Mouse (Mus musculus) adrenal gland, adult 18-20 months (tissue): Measurements from ENCODE around the gene Vcpkmt. TPM values are rescaled to one million over a fixed set of nuclear protein-coding genes. Genes with fewer than 3 reads are reported as not detected.
A peak's percentile ranks its signal among the peaks of the same experiment; 100 is the strongest.
"Not testable (repeated sequence)": the region's sequence is repeated elsewhere in the genome, so short reads cannot be mapped to it uniquely, and the experiment has no call there.

Experiments used
- DNase-seq, 2 experiments: peaks; one replicate each; pipeline ENCODE4 v3.0.0; 2021 to 2022; ENCODE audit warnings: low spot score in 2 of 2
- long read RNA-seq, 2 experiments: library from polyadenylated mRNA; stranded (forward); transcript quantifications; one replicate each; pipeline ENCODE4 v2.0.0; 2021
- total RNA-seq, 2 experiments: library from RNA; stranded (reverse); gene quantifications; 1 replicate in 1 of 2; 2 replicates in 1 of 2; pipeline ENCODE4 v1.2.3; 2021

The Vcpkmt gene
- total RNA-seq, result 10 to 100 TPM; 11.9 to 13.3 TPM
- long read RNA-seq, experiment 1, partial matches to known transcripts, result 1 of 4 reads
- long read RNA-seq, experiment 1, other reads (novel, unspliced or antisense), result 1 of 4 reads
- long read RNA-seq, experiment 2, transcript Vcpkmt-201 (6 exons, 1,027 nt), result major isoform, 5 of 7 reads
- long read RNA-seq, experiment 2, partial matches to known transcripts, result 1 of 7 reads
- long read RNA-seq, experiment 2, other reads (novel, unspliced or antisense), result 1 of 7 reads

DNA sequence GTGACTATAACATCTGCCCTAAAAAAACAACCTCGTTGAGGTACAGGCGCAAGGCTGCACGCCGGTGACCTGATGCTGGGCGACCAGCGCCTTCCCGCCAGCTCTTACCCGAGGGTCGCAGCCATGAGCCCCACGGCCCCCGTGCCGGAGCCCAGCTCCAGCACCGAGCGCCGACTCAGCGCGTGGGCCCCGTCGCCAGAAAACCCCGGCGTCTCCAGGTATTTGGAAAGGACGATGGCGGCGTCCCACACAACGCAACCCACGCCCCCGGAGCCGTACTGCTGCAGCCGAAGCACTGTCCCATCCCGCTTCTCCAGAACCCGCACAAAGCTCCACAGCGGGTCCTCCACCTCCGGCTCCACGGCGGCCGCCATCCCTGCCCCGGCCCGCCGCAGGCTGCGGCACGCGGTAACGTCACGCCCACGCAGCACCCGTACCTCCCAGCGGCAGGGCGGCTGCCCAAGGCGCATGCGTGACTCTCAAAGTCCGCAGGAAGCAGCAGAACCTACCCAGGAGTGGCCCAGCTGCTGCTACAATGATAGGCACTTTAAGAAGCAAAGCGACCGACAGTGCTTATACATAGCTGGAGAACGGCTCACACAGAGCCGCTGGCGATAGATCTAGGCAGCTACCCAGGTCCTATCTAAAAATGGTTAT is at the start of gene Vcpkmt:
Gene Vcpkmt (minus strand): TSS at position 416 of the 657 bp plus-strand sequence.
- DNase-seq, result peak; percentile 79 to 87

DNA sequence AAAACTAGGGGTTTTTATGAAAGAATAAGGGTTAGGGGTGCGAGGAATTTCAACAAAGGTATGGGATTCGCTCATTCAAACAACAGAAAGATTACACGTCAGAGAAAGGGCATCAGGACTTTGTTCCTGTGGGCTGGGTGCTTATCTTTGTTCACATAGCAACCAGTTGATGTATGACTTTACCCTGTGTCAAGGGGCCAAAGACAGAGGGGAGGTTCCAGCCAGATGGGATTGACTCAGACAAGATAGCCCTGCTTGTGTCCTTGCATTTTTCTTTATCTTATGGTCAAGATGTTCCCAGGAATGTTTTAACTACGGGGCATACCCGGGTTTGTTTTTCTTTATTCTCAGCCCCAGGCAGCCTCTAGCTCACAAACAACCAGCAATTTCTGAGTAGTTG is 35.8 kb upstream of the Vcpkmt start:
- DNase-seq, result not testable (repeated sequence)

DNA sequence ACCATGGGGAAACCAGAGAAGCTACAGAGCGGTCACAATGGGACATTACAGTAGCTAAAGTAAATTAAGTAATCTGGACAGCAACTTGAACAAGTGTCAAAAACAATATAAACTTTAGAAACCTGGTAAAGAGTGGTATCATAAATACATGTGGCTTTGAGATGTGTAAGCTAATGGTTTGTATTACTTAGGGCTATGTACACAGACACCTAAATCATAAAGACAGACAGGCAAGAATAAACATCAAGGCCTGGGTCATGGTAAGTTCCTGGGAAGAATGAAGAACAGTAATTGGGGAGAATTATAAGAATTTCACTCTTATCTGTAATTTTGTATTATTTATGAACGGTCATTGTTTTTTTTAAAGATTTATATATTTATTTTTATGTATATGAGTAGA is 21.5 kb upstream of the Vcpkmt start:
- DNase-seq, result no peak

DNA sequence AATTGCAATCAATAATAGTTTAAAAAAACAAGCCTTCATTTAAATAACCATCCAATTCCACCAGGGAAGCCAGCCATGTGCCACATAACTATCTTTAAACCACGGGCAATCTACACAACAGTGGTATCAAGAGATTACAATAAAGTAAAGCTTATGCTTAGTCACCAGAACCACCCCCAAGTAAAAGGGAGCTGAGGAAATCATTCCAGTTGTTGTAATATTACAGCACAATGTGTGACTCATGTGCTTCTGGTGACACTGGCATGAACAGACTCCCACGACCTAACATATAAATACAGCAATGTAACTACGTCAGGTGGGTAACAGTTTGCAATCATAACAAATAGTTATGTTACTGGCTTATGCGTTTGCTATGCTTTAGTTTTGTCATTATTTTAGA is 14.6 kb upstream of the Vcpkmt start:
- DNase-seq, result no peak

DNA sequence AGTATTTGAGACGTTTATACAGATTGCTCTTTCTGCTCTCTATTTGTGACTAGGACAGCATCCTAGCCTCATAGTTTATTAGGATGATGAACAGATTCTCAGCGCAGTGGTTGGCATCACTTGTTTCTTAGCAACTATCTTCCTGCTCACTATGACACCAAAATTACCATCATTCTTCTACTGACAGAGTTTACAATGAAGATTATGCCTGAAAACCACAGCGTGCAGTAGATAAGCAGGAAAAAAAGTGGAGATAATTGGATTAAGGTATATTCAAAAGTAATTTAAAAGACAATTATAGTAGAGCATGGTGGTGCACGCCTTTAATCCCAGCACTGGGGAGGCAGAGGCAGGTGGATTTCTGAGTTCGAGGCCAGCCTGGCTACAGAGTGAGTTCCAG is 10.3 kb upstream of the Vcpkmt start:
- DNase-seq, result no peak

DNA sequence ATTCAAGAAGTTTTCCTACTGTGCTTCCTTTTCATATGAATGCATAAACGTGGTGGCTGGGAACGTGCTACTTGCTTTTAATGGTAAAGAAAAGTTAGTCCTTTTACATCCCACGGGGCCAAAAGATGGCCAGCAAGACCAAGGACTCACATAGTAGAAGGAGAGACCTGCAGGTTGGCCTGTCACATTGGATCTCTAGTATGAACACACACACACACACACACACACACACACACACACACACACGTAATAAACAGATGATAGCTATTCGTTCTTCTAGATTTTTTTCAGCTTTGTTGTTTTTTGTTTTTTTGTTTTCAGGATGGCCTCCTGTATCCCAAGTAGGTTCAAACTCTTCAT is 422 bp upstream of the Vcpkmt start:
- no peak for DNase-seq

DNA sequence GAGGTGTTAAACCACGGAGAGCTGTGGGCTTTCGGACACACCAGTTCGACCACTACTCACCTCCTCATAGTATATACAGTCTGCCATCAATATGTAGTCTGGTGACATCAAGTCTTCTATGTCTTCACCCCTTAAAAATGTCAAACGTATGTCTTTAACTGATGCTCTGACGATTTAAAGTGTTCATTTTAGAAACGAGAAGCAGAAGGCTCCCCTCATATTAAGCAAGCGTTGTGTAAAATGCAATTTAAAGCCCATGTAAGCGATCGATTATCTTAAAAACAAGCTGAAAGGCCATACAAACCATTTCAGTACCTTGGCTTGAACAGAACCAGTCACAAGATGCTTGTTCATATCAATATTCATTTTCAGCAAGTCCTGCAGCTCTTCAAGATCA is 614 bp downstream of the Vcpkmt start:
- DNase-seq, result no peak

DNA sequence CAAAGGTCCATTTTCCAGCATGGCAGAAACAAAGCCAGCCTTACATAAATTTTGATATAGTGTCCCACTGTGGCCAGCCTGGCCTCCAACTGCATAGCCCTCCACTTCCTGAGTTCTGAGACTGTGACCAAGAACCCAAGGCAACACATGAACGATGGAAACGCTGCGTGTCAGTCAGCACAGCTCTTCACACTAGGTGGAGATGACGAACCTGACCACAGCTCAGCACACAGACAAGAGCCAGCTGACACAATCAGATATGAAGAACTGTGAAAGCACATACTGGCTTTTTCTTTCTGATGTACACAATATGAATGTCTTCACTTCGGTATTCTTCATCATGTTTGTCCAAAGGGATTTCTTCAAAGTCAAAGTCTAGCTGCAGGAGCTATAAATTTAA is 3.2 kb downstream of the Vcpkmt start:
- DNase-seq, result no peak

DNA sequence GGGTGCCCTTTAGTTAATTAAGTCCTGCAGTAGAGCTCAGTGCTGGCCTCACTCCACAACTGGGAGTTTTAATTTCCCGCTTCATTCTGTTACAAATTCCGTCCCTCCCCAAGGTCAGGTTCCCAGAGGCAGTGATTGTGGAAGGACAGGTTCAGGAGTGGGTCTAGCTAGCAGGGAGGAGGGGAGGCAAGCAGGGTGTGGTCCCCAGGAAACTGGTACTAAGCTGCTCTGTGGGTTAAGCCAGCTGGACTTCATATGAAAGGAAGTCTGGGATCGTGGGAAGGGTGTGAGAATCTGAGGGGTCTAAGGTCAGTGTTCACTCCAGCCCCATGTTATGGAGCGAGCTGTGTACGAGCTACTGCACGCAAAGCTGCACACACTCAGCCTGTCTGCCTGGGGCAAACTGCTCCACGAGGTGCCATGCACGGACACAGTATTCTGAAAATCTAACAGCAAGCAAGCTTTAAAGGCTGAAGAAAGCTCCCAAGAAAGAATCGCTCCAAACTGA is 6.7 kb downstream of the Vcpkmt start:
- no peak for DNase-seq

DNA sequence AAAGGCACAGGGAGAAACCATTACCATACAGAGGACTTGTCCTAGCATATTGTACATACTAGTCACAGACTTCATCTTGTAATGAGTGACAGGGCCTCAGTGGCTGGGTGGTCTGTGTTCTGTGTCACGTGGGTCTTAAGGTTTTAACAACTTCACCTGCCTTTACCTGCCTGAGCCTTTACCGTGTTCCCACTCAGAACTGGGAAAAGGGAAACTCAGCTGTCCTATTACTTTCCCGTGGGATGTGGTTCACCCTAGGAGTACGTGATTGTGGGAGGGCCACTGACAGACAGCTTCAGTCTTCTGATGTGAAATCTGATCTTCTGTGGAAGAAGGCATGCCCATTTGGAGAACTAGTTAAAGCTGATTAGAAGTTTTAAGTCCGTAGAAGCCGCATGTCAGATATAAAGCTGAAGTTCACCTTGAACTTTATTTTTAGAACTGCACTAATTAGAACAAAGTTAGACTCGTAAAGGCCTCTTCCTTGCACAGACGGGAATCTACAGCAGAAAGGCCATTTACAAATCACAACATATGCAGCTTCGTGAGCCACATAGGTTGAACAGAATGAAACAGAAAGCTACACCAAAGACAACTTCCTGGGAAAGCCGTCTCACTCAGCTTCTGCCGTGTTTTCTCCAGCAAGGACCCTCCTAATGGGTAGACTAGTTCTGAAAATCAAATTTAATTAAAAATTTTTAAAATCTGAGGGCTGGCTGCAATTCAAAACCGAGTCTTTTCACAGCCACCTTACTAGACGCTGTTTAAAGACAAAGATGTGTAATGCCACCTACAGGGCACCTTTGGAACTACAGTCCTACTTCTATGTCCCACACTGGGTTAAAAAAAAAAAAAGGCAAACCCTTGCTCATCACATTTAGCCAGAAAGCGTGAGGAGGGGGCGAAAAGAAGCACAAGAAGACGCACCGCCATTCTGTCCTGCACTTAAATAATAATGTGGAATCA is 8.6 kb downstream of the Vcpkmt start:
- DNase-seq, result peak; percentile 68 to 77

DNA sequence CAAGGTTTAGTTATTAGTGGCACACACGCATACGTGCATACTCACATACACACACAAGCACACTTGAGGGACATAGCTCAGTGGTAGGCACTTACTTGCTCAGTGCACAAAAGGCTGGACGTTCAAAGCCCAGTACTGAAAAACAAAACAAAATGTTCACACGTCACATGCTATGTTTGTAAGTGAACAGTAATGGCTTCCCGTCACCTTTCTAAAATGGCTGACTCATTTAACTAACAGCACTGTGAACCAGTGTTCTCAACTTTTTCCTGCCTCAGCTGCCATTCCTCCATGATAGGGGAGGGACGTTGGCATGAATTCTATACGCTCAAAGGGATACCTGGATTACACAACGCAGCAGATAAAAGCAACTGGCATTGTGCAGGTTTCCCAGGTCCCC is 9.6 kb downstream of the Vcpkmt start:
- no peak for DNase-seq

DNA sequence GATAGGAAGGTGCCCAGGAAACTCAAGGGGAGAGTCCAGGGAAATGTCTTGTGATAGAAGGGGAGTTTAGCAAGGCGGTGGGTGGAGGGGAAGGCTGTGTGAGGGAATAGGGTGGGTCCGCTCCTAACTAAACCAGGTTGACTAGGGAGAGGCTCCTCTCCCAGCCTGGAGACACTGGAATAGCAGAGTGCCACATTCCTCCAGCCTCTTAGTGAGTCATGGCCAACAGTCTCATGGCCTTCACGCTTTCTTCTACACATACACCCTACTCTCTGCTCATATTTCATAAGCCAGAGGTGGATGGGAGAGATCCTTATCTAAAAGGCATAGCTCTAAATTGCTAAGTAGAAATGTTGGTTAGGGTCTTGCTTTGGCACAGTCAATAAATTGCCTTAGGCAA is 12.9 kb downstream of the Vcpkmt start:
- DNase-seq, result no peak

DNA sequence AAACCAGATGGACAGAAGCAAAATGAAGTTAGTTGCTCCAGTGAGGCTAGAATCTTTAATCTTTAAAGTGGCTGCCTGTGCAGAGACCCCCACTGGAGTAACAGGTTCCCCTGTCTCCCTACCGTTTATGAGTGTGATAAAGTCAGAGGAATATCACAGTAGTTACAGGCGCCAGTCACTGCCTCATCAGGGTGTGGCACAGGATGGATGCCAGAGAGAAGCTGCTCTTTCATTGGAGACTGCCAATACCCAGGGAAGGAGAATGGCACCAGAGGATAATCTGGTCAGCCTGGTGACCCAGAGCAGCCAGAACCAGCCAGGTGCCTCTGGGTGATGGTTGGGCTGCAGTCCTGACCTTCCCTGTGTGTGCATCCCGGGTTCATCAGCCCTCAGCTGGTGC is 14.6 kb downstream of the Vcpkmt start:
- no peak for DNase-seq

DNA sequence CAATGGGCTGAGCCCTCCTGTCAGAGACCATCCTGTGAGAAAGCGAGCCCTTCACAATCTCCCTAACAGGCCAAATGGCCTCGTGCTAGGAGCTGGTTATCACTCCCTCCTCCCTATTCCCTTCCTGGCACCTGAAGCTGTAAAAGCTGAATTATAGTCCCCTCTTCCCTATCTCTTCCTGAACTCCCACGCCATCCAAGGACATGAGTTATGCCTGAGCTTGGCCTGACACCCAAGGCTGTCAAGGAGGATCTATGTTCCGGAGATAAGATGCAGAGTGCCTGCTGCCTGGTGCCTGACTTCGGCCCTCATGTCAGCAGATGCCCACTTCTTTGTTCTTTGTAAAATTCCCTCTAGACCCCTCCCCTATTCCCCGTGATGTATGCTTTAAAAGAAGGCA is 21.8 kb downstream of the Vcpkmt start:
- not testable (repeated sequence) for DNase-seq

DNA sequence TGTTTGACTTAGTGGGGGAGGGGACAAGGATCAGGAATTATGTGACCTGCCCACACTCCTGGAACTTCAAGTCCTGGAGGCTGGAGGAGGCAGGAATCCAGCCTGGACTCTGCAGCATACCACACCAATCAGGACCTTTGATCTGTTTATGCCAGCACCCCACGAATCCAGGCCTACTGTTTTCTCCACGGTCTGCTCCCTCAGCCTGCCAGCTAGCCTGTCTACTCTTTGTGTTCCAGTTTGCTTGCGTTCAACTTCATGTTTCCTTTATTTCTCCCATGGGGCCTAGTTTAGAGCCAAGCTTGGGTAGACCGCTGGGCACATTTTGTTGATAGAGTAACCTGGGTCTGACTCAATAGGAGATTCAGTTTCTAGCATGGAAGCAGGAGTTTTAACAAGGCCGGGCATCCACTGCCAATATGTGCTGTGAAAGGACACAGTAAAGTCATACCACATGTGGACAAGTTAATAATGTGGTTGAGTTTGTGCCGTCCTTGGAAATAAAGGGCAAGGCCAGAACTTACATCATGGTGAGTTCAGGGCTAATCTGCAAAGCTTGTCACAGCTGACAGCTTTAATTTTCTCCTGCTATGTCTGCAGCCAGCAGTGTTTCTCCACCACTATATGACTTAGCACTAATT is 26.5 kb downstream of the Vcpkmt start:
- DNase-seq, result peak; percentile 33 to 59

DNA sequence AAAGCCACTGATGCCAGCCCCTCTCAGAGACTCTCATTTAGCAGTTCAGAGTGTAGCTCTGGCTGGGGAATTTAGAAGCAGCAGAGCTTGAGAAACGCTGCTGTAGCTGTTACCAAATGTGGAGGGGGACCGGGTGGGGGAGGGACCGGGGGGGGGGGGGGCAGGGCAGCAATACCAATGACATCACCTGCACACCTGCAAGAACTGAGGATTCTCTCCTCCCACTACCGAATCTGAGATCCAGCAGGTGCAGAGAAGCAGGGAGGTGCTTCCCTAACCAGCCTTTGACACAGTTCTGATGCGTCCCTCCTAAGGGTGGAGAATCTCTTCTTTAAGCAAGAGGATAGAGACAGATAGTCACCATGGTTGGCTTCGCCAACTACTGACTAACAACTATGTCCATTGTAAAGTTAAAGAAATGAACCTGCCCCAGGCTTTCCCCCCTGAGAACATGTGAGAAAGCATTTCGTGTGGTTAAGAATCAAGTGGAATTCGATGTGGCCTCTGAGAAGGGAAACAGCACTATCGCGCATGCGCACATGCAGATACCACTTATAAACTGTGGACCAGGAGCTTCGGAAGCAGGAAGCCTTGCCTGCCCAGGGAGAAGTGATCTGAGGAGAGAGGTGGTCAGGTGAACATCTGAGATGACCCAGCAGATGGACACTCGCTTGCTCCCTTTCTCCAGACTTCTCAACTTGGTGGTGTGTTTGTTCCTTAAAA is 37.2 kb downstream of the Vcpkmt start:
- no peak for DNase-seq

DNA sequence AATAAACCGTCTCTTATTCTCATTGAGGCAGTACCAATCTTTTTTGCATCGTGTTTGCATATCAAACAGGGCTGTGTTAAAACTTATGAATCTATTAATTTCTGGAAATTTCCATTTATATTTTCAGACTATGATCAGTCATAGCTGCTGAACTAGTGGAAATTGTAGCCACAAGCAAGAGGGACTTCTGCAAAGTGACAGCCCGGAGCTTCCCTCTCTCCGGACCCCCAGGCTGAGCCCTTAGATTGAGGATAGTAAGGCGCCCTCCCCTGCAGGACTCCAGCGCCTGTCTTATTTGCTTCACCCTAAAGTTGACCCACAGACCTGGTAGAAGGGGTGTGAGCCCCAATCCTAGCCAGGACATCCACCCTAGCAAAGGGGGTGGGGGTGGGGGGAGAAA is 37.8 kb downstream of the Vcpkmt start:
- no peak for DNase-seq

DNA sequence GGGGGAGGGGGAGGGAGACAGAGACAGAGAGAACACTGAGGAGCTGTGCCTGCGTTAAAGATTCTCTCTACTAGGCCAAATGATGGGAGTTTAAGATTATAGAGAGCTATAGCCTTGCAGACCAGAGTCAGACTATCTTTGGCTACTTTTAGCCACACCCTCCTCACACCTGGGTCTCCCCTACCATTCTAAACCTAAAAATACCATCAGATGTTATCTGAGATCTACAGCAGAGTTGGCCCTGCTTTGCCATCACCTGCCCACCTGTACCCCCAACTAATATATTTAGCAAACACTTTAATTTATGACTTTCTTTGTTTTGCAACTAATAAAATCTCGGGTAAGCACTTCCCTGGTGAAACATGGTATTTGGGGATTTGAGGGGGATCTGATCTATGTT is 38.3 kb downstream of the Vcpkmt start:
- no peak for DNase-seq

DNA sequence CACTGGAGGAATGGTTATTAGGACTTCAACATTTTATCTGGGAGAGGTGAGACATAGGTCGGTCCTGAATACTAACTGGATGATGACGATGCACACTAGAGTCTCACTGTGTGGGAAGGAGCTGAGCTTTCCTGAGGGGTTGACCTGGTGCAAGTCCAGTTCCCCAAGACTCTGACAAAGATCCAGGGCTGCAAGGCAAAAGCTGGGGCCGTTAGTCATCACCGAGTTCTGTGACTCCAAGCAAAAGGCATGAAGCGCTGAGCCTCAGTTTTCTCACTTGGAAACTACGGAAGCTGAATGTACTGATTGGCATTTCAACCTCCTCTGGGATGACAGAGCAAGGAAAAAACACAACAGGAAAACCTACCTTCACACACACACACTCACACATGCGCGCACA is 40.5 kb downstream of the Vcpkmt start:
- DNase-seq, result no peak

DNA sequence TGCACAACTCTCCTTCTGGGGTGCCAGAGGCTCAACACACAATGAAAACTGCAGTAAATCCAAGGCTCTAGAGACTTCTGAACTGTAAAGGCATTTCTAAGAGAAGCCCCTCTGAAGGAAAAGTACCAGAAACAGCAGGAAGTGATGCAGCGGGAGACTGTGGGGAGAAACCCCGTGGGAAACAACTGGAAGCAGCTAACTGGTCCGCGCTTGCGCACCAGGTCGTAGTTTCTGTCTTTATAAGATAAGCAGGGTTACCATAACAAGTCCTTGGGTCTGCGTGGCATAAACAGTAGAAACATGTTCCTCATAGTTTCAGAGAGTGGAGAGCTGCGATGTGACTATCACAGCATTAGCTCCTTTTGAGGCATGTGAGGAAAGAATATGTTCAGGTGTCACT is 41.2 kb downstream of the Vcpkmt start:
- no peak for DNase-seq

DNA sequence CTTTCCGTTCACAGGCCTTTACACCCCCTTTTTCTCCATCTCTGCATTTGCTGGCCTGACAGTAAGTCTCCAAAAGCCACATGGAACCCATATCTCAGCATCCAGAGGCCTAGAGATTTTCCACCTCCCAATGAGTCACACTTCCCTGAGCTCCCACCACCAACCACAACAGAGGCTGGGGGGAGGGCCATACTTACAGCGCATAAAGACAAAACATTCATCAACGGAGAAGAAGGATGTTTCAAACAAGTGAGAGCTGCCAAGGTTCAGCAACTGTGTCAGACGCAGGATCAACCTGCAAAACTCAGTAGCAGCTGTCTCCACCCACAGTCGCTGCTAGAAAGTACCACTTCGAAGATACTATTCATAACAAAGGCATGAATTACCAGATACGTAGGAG is 43.5 kb downstream of the Vcpkmt start:
- no peak for DNase-seq
